Mouse (Mus musculus) ovary, postnatal 14 days (tissue): ENCODE results near the gene Mynn.
A peak's percentile ranks its signal among the peaks of the same experiment; 100 is the strongest.
"Not testable (repeated sequence)": the region's sequence is repeated elsewhere in the genome, so short reads cannot be mapped to it uniquely, and the experiment has no call there.

Experiments used
- DNase-seq: peaks from one replicate; pipeline ENCODE4 v3.0.0; 2022; ENCODE audit warnings: low spot score

Mynn gene

GRCm38 (mm10) chr3:30602065-30602739 lies at the start of gene Mynn:
Mynn (plus strand) TSS chr3:30602065.
- DNase-seq: peak; percentile 90

- DNase-seq: no peak
These were observed 48.1 kb upstream of the Mynn start for GRCm38 (mm10) chr3:30553741-30554140.

GRCm38 (mm10) chr3:30560677-30561314 lies 41.1 kb upstream of the Mynn start:
- no peak for DNase-seq

GRCm38 (mm10) chr3:30566333-30566732 lies 35.5 kb upstream of the Mynn start:
- not testable (repeated sequence) for DNase-seq

- no peak for DNase-seq
These were observed 28.3 kb upstream of the Mynn start for GRCm38 (mm10) chr3:30573549-30573948.

- DNase-seq: no peak
These were observed 13.0 kb upstream of the Mynn start for GRCm38 (mm10) chr3:30588865-30589264.

GRCm38 (mm10) chr3:30592418-30592853 lies 9.4 kb upstream of the Mynn start:
- no peak for DNase-seq

- no peak for DNase-seq
These were observed 8.0 kb upstream of the Mynn start for GRCm38 (mm10) chr3:30593719-30594485.

- DNase-seq: peak; percentile 15
These were observed 6.6 kb upstream of the Mynn start for GRCm38 (mm10) chr3:30595111-30595832.

- no peak for DNase-seq
These were observed 4.6 kb upstream of the Mynn start for GRCm38 (mm10) chr3:30597271-30597670.

- DNase-seq: no peak
These were observed 1.9 kb upstream of the Mynn start, which contains the start of gene Actrt3 for GRCm38 (mm10) chr3:30599711-30600545. Actrt3 (minus strand) TSS chr3:30599939.

GRCm38 (mm10) chr3:30600717-30601116 lies 1.1 kb upstream of the Mynn start:
- DNase-seq: peak; percentile 15

- DNase-seq: peak; percentile 68
These were observed 690 bp upstream of the Mynn start for GRCm38 (mm10) chr3:30601175-30601574.

GRCm38 (mm10) chr3:30601610-30602064 lies 228 bp upstream of the Mynn start:
- no peak for DNase-seq

- DNase-seq: no peak
These were observed 854 bp downstream of the Mynn start for GRCm38 (mm10) chr3:30602740-30603098.

- DNase-seq: no peak
These were observed 1.4 kb downstream of the Mynn start for GRCm38 (mm10) chr3:30603256-30603655.

GRCm38 (mm10) chr3:30608999-30609398 lies 7.1 kb downstream of the Mynn start:
- no peak for DNase-seq

- no peak for DNase-seq
These were observed 9.1 kb downstream of the Mynn start for GRCm38 (mm10) chr3:30610930-30611329.

GRCm38 (mm10) chr3:30620132-30620531 lies 18.3 kb downstream of the Mynn start:
- DNase-seq: no peak

GRCm38 (mm10) chr3:30633681-30634080 lies 31.8 kb downstream of the Mynn start:
- no peak for DNase-seq

- DNase-seq: no peak
These were observed 33.8 kb downstream of the Mynn start for GRCm38 (mm10) chr3:30635629-30636028.
